Mouse (Mus musculus): ENCODE measurements around the gene Pcdh15. TPM values are rescaled to one million over a fixed set of nuclear protein-coding genes. Genes with fewer than 3 reads are reported as not detected.
A peak's percentile ranks its signal among the peaks of the same experiment; 100 is the strongest.

Pcdh15 gene
- polyA plus RNA-seq, 1 experiment from 2014 or later = 8.8 TPM

DNA sequence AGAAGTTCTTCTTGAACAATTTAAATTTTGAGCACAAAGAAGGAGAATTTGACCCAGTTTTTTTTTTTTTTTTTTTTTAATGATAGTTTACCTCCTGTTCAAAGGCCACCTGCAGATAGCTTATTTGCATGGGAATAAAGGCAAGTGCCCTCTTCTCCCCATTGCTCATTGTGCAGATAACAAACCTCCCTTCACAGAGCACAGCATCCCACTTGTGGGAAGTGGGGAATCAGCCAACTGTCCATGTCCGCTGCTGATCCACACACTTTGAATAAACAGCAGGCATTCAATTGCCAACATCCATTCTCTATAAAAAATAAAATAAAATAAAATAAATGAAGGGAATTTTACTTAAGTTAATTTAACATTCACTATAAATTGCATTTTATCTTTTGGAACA is 1015.0 kb downstream of the Pcdh15 start:
- H3K27ac ChIP-seq (replicated peaks) = no peak overlapping the region
- no peak for ATAC-seq (ENCODE audit: low read depth)
- H3K4me3 ChIP-seq = no peak overlapping the region
- no peak overlapping the region for H3K9ac ChIP-seq
- no peaks in the 10 kb centered on the region for H3K36me3 ChIP-seq
- H3K4me1 ChIP-seq (replicated peaks) = no peaks in the 10 kb centered on the region
- WGBS = 37% methylated on average over 1 of the region's 1 CpGs
- no peaks in the 10 kb centered on the region for H3K9me3 ChIP-seq
- H3K4me2 ChIP-seq = no peak overlapping the region
- no peaks in the 10 kb centered on the region for H3K27me3 ChIP-seq

DNA sequence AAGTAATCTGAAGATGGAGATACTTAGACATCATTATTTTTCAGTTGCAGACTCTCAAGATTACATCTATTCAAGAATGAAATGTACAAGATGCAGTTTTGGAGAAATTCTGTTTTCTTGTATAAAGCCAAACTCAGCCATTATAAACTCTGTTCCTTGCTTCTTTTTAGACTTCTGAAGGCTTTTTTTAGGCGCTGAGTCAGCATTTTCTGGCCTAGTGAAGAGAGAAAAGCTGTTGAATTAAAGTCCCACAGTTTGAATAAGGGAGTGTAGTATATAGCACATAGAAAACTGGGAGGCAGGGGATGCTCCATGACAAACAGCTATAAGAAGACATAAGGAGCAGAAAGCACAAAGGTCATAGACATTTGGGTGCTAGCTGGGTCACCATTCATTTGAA is 1017.7 kb downstream of the Pcdh15 start:
- 55% methylated on average over 1 of the region's 1 CpGs for WGBS
- Histone ChIP-seq H3K36me3 (no peaks in the 10 kb centered on the region), H3K4me3 (no peak overlapping the region), H3K4me1 (replicated peaks) (no peaks in the 10 kb centered on the region), H3K27ac (replicated peaks) (no peak overlapping the region), H3K27me3 (no peaks in the 10 kb centered on the region), H3K9me3 (no peaks in the 10 kb centered on the region), H3K4me2 (no peak overlapping the region), H3K9ac (no peak overlapping the region)
- ATAC-seq (ENCODE audit: low read depth) = no peak

DNA sequence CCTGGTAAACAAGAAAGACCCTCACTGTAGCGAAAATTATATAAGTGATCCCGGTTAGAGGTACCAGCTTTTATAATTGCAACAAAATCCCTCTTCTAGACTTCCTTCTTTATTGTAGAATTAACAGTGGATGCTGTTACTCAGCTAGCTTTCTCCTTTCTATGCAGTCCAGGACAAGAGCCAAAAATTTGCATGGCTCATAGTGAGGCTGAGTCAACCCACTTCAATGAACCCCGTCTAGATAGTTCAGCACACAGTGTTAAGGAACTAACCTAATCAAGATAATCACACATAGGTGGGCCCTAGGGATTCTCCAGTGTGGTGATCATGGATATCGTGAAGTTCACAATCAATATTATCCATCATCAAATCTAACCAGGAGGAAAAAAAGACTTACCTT is 1024.3 kb downstream of the Pcdh15 start:
- Histone ChIP-seq H3K4me1 (replicated peaks) (no peaks in the 10 kb centered on the region), H3K27me3 (no peaks in the 10 kb centered on the region), H3K4me3 (no peak overlapping the region), H3K36me3 (no peaks in the 10 kb centered on the region), H3K4me2 (no peak overlapping the region), H3K9me3 (no peaks in the 10 kb centered on the region), H3K27ac (replicated peaks) (no peak overlapping the region), H3K9ac (no peak overlapping the region)
- ATAC-seq (ENCODE audit: low read depth) = no peak
- WGBS = 94% methylated on average over 4 of the region's 4 CpGs

DNA sequence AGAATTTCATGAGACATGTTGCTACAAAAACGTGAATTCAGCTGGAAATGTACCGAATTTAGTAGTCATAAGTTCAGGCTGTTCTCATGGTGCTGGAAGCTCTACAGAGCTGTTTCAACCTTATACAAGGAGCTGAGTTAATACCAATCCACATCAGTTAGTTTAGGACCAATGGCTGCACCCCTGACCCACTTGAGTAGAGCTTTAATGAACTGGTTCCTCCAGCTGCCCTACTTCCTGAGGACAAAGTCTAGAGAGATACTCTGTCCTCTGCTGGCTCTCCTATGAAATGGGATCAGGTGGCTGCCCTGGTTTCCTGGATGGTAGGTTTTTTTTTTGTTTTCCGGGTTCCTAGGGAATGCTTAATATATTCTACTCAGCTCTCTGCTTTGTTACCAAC is 1030.0 kb downstream of the Pcdh15 start:
- no peak for ATAC-seq (ENCODE audit: low read depth)
- no peaks in the 10 kb centered on the region for H3K36me3 ChIP-seq
- no peaks in the 10 kb centered on the region for H3K4me1 ChIP-seq (replicated peaks)
- no peak overlapping the region for H3K9ac ChIP-seq
- H3K9me3 ChIP-seq = no peaks in the 10 kb centered on the region
- H3K27ac ChIP-seq (replicated peaks) = no peak overlapping the region
- no peaks in the 10 kb centered on the region for H3K27me3 ChIP-seq
- no peak overlapping the region for H3K4me3 ChIP-seq
- 83% methylated on average over 3 of the region's 3 CpGs for WGBS
- no peak overlapping the region for H3K4me2 ChIP-seq

DNA sequence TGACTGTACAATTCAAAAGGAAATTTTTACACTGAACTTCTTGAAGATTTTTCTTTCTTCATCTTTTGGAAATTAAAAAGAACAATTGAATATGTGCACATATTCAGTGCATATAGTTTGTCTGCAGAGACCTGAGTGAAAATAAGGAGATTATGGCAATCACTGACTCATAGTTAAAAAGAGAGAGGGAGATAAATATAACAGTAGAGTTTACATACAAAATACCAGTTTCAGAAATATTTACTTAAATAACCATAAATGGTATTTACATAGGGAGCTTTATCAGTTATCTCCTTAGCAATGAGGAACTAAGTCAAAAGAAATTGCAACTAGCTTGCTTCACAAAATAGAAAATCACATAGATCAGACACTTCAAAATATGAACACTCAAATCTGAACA is 1030.5 kb downstream of the Pcdh15 start:
- H3K9me3 ChIP-seq = no peaks in the 10 kb centered on the region
- no peak overlapping the region for H3K27ac ChIP-seq (replicated peaks)
- no peaks in the 10 kb centered on the region for H3K27me3 ChIP-seq
- H3K4me1 ChIP-seq (replicated peaks) = no peaks in the 10 kb centered on the region
- H3K36me3 ChIP-seq = no peaks in the 10 kb centered on the region
- no peak overlapping the region for H3K4me3 ChIP-seq
- no peak overlapping the region for H3K9ac ChIP-seq
- H3K4me2 ChIP-seq = no peak overlapping the region
- ATAC-seq (ENCODE audit: low read depth) = no peak

DNA sequence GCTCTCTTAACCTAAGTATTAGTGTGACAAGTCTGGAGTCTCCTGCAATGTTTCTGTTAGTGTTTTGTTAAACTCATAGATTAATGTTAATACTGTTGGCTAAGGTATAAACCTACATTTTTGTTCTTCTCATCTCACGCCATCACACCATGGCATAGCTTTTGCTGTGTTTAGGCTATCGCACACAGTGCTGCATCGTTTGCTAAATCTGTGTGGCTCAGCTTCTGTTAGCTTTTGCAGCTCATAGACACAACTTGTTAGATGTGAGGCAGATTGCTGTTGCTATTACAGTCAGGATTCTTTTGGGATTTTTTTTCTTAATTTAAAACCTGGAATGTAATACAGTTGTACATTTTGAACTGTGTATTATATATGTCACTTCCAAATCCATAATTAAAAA is 1031.7 kb downstream of the Pcdh15 start:
- no peaks in the 10 kb centered on the region for H3K9me3 ChIP-seq
- no peaks in the 10 kb centered on the region for H3K36me3 ChIP-seq
- ATAC-seq (ENCODE audit: low read depth) = no peak
- no peaks in the 10 kb centered on the region for H3K4me1 ChIP-seq (replicated peaks)
- no peak overlapping the region for H3K9ac ChIP-seq
- H3K4me3 ChIP-seq = no peak overlapping the region
- H3K27me3 ChIP-seq = no peaks in the 10 kb centered on the region
- WGBS = 93% methylated on average over 3 of the region's 3 CpGs
- H3K27ac ChIP-seq (replicated peaks) = no peak overlapping the region
- no peak overlapping the region for H3K4me2 ChIP-seq

DNA sequence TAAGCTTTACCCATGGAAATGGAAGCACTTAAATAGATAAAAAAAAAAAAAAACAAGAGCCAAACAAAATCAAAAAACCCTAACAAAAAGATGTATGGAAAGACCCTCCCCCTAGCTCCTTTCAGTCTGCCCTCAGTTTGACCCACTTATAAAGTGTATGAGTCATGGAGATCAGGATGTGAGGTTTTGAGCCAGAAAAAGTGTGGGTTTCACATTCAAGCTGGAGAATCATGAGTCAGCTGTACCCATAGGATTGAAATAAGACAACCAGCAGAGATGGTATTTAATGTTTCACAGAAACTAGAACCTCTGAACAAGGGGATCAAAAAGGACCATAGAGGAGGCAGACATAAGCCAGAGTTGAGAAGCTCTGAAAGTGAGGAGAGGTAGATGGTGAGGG is 1048.8 kb downstream of the Pcdh15 start:
- H3K4me2 ChIP-seq = no peak overlapping the region
- ATAC-seq (ENCODE audit: low read depth) = no peak
- no peak overlapping the region for H3K9ac ChIP-seq
- H3K4me3 ChIP-seq = no peak overlapping the region
- no peaks in the 10 kb centered on the region for H3K4me1 ChIP-seq (replicated peaks)
- H3K36me3 ChIP-seq = no peaks in the 10 kb centered on the region
- no peak overlapping the region for H3K27ac ChIP-seq (replicated peaks)
- no peaks in the 10 kb centered on the region for H3K27me3 ChIP-seq
- H3K9me3 ChIP-seq = no peaks in the 10 kb centered on the region

DNA sequence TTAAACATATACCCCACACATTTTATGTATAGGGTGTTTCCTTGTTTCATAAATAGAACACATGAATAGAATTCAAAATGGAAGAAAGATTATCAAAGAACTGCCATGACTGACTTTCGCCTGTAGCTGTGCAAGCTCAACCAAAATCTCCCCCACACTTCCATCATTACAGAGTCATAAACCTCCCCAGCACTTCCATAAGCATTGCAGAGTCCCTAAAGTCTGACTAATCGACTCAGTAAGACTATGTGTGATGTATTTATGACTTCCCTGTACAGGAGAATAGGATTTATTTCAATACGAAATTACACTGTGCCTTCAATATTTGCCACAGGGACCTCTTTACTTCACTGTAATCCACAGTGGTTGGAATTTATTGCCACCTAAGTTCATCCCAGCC is 1082.8 kb downstream of the Pcdh15 start:
- no peaks in the 10 kb centered on the region for H3K9me3 ChIP-seq
- ATAC-seq (ENCODE audit: low read depth) = peak; percentile 56
- H3K9ac ChIP-seq = no peak overlapping the region
- H3K36me3 ChIP-seq = no peaks in the 10 kb centered on the region
- no peaks in the 10 kb centered on the region for H3K27me3 ChIP-seq
- H3K4me3 ChIP-seq = no peak overlapping the region
- no peak overlapping the region for H3K27ac ChIP-seq (replicated peaks)
- WGBS = 51% methylated on average over 3 of the region's 3 CpGs
- no peak overlapping the region for H3K4me2 ChIP-seq
- H3K4me1 ChIP-seq (replicated peaks) = no peaks in the 10 kb centered on the region

DNA sequence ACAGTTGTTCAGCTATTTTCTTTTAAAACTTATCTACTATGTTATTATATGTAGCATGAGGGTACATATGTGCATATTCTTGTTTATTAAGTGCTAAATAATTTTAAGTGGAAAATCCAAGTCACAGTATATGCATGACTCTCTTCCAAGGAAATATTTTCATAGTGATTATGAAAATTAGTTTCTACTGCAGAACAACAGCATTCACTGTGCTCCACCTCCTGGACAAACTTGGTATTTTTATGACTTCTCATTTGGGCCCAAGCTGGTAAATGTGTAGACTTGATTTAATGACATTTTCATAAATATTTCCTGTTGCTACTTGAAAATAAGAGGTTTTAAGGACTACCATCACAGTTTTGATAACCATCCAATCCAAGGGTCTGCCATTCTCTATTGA is 1104.5 kb downstream of the Pcdh15 start:
- no peak for ATAC-seq (ENCODE audit: low read depth)
- no peaks in the 10 kb centered on the region for H3K27me3 ChIP-seq
- no peaks in the 10 kb centered on the region for H3K9me3 ChIP-seq
- H3K9ac ChIP-seq = no peak overlapping the region
- H3K4me3 ChIP-seq = no peak overlapping the region
- H3K4me1 ChIP-seq (replicated peaks) = no peaks in the 10 kb centered on the region
- no peaks in the 10 kb centered on the region for H3K36me3 ChIP-seq
- no peak overlapping the region for H3K4me2 ChIP-seq
- no peak overlapping the region for H3K27ac ChIP-seq (replicated peaks)

DNA sequence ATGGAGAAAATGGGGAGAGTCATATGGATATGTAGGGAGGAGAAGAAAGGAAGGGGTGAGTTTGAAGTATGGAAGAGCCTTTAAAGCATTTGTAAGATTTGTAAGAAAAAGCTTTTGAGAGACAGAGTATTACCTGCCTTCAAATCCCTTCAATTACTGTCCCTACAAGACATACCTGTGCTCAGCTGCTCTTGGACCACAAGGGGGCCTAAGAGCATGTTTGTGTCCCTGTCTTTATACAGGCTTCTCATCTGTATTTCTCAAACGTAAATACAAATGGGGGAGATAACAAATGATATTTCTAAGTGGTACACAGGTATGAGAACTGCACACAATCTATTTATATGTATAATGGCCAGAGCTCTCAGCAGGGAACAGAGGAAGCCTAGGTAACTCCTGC is 1118.1 kb downstream of the Pcdh15 start:
- no peak overlapping the region for H3K4me2 ChIP-seq
- no peak overlapping the region for H3K4me3 ChIP-seq
- WGBS = 41% methylated on average over 1 of the region's 1 CpGs
- no peaks in the 10 kb centered on the region for H3K36me3 ChIP-seq
- no peaks in the 10 kb centered on the region for H3K9me3 ChIP-seq
- H3K27me3 ChIP-seq = no peaks in the 10 kb centered on the region
- H3K4me1 ChIP-seq (replicated peaks) = no peaks in the 10 kb centered on the region
- H3K27ac ChIP-seq (replicated peaks) = no peak overlapping the region
- no peak overlapping the region for H3K9ac ChIP-seq
- ATAC-seq (ENCODE audit: low read depth) = no peak

DNA sequence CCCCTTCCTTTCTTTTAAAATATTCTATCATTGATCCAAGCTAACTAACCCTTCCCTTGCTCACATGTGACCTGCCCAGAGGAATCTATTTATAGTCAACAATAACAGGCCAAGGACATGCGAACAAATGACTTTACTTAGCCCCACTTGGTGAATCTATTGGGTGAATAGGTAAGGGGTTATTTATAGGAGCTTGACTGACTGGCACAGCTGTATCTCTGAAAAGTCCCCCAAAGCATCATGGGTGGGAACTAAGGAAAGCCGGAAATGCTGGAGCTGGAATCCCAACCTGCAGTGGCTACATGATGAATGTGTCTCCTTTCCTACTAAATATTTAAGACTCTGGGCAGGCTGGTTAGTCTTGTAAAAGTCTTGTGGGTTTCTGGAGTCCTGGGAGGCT is 1121.3 kb downstream of the Pcdh15 start:
- Histone ChIP-seq H3K27me3 (no peaks in the 10 kb centered on the region), H3K36me3 (no peaks in the 10 kb centered on the region), H3K4me3 (no peak overlapping the region), H3K9me3 (no peaks in the 10 kb centered on the region), H3K4me1 (replicated peaks) (no peaks in the 10 kb centered on the region), H3K4me2 (no peak overlapping the region), H3K9ac (no peak overlapping the region), H3K27ac (replicated peaks) (no peak overlapping the region)
- WGBS = 79% methylated on average over 2 of the region's 2 CpGs
- no peak for ATAC-seq (ENCODE audit: low read depth)

DNA sequence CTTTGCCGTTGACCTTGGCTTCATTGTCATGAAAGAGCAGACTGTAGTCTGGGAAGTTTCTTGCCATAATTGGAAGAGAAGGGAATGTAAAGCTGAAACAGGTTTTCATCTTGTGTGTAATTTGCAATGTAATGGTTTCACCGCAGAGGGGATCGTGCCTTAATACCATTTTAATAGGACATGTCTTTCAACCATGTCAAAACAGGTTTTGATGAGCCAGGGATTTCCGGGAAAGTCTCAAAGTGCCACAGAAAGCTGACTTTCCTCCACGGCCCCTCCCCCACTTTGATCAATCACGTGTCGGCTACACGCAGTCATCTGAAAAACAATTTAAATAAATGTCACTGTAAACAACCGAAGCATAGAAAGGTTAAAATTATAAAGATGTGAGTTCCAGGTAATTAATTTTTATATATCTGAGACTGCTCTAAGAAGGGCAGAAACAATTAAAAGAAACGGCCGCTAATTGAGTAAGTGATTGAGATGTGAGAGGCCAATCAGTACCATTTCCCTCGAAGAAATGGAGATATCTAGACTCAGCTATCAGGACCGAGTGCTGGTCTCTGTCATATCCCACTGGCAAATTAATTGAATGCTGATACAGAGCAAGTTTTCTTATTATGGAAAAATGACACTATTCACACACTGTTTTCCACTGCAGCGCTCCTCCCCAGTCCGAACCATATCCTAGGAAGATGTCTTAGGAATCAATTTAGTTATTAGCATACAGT is 1158.7 kb downstream of the Pcdh15 start:
- H3K4me3 ChIP-seq = no peak overlapping the region
- H3K36me3 ChIP-seq = no peaks in the 10 kb centered on the region
- H3K9me3 ChIP-seq = no peaks in the 10 kb centered on the region
- ATAC-seq (ENCODE audit: low read depth) = peak; percentile 87
- 67% methylated on average over 15 of the region's 15 CpGs for WGBS
- no peak overlapping the region for H3K9ac ChIP-seq
- H3K27me3 ChIP-seq = no peaks in the 10 kb centered on the region
- no peak overlapping the region for H3K27ac ChIP-seq (replicated peaks)
- H3K4me1 ChIP-seq (replicated peaks) = no peaks in the 10 kb centered on the region
- H3K4me2 ChIP-seq = no peak overlapping the region

DNA sequence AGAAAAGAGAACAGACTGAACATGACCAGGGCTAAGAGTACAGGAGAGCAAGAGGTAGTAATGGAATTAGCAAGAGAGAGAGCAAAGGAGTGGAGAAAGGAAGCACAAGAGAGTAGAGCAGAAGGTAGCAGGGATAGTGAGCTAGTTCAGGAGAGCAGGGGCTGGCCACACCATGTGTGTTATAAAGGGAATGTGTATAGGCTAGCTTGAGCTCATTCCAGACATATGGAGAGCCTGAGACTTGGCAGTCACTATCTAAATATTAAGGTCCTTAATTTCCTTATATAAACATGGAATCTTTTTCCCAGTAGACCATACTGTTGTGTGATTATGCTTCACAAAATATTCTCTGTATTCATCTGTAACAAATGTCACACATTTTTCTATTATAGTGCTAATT is 1159.5 kb downstream of the Pcdh15 start:
- Histone ChIP-seq H3K36me3 (no peaks in the 10 kb centered on the region), H3K4me2 (no peak overlapping the region), H3K9me3 (no peaks in the 10 kb centered on the region), H3K27ac (replicated peaks) (no peak overlapping the region), H3K27me3 (no peaks in the 10 kb centered on the region), H3K4me1 (replicated peaks) (no peaks in the 10 kb centered on the region), H3K4me3 (no peak overlapping the region), H3K9ac (no peak overlapping the region)
- ATAC-seq (ENCODE audit: low read depth) = 0 out of 2 replicates have a peak, but pooled peaks have one; percentile 36
